Mouse (Mus musculus): ENCODE results near the gene Ern1. TPM values are rescaled to one million over a fixed set of nuclear protein-coding genes. Genes with fewer than 3 reads are reported as not detected.
"Not testable (repeated sequence)": the region's sequence is repeated elsewhere in the genome, so short reads cannot be mapped to it uniquely, and the experiment has no call there.

The Ern1 gene
- polyA plus RNA-seq, 1 experiment, result 3.2 TPM

- Histone ChIP-seq H3K4me3 (ENCODE audit: insufficient read depth, low read depth, low read length) (no peak overlapping the region), H3K27ac (replicated peaks; ENCODE audit: low read depth, low read length) (no peak overlapping the region), H3K4me1 (ENCODE audit: control insufficient read depth, insufficient read depth, insufficient read length, low read length) (no peaks in the 10 kb centered on the region)
These were observed 25.5 kb upstream of the Ern1 start for GRCm38 (mm10) chr11:106513166-106513565.

GRCm38 (mm10) chr11:106512006-106512390 is 24.3 kb upstream of the Ern1 start:
- Histone ChIP-seq H3K4me1 (ENCODE audit: control insufficient read depth, insufficient read depth, insufficient read length, low read length) (no peaks in the 10 kb centered on the region), H3K27ac (replicated peaks; ENCODE audit: low read depth, low read length) (no peak overlapping the region), H3K4me3 (ENCODE audit: insufficient read depth, low read depth, low read length) (no peak overlapping the region)

- H3K4me1 ChIP-seq (ENCODE audit: control insufficient read depth, insufficient read depth, insufficient read length, low read length), result no peaks in the 10 kb centered on the region
- H3K27ac ChIP-seq (replicated peaks; ENCODE audit: low read depth, low read length), result no peak overlapping the region
- H3K4me3 ChIP-seq (ENCODE audit: insufficient read depth, low read depth, low read length), result no peak overlapping the region
These were observed 23.8 kb upstream of the Ern1 start for GRCm38 (mm10) chr11:106511236-106512005.

- H3K4me1 ChIP-seq (ENCODE audit: control insufficient read depth, insufficient read depth, insufficient read length, low read length), result no peaks in the 10 kb centered on the region
- H3K27ac ChIP-seq (replicated peaks; ENCODE audit: low read depth, low read length), result no peak overlapping the region
- H3K4me3 ChIP-seq (ENCODE audit: insufficient read depth, low read depth, low read length), result no peak overlapping the region
These were observed 20.0 kb upstream of the Ern1 start for GRCm38 (mm10) chr11:106507638-106508037.

- Histone ChIP-seq H3K27ac (replicated peaks; ENCODE audit: low read depth, low read length) (no peak overlapping the region), H3K4me1 (ENCODE audit: control insufficient read depth, insufficient read depth, insufficient read length, low read length) (no peaks in the 10 kb centered on the region), H3K4me3 (ENCODE audit: insufficient read depth, low read depth, low read length) (no peak overlapping the region)
These were observed 18.6 kb upstream of the Ern1 start for GRCm38 (mm10) chr11:106506211-106506610.

GRCm38 (mm10) chr11:106504129-106504528 is 16.5 kb upstream of the Ern1 start:
- no peak overlapping the region for H3K27ac ChIP-seq (replicated peaks; ENCODE audit: low read depth, low read length)

GRCm38 (mm10) chr11:106503425-106503717 is 15.7 kb upstream of the Ern1 start:
- Histone ChIP-seq H3K4me3 (ENCODE audit: insufficient read depth, low read depth, low read length) (no peak overlapping the region), H3K27ac (replicated peaks; ENCODE audit: low read depth, low read length) (no peak overlapping the region), H3K4me1 (ENCODE audit: control insufficient read depth, insufficient read depth, insufficient read length, low read length) (no peaks in the 10 kb centered on the region)

More at GRCm38 (mm10) chr11:106504129-106504528, 16.5 kb upstream of the Ern1 start:
- no peak overlapping the region for H3K4me3 ChIP-seq (ENCODE audit: insufficient read depth, low read depth, low read length)
- H3K4me1 ChIP-seq (ENCODE audit: control insufficient read depth, insufficient read depth, insufficient read length, low read length), result no peaks in the 10 kb centered on the region

GRCm38 (mm10) chr11:106502631-106503424 is 15.2 kb upstream of the Ern1 start:
- Histone ChIP-seq H3K4me3 (ENCODE audit: insufficient read depth, low read depth, low read length) (no peak overlapping the region), H3K4me1 (ENCODE audit: control insufficient read depth, insufficient read depth, insufficient read length, low read length) (no peaks in the 10 kb centered on the region), H3K27ac (replicated peaks; ENCODE audit: low read depth, low read length) (no peak overlapping the region)

GRCm38 (mm10) chr11:106502159-106502505 is 14.5 kb upstream of the Ern1 start:
- Histone ChIP-seq H3K4me1 (ENCODE audit: control insufficient read depth, insufficient read depth, insufficient read length, low read length) (no peaks in the 10 kb centered on the region), H3K4me3 (ENCODE audit: insufficient read depth, low read depth, low read length) (no peak overlapping the region), H3K27ac (replicated peaks; ENCODE audit: low read depth, low read length) (no peak overlapping the region)

GRCm38 (mm10) chr11:106501308-106502158 is 13.9 kb upstream of the Ern1 start:
- Histone ChIP-seq H3K4me1 (ENCODE audit: control insufficient read depth, insufficient read depth, insufficient read length, low read length) (no peaks in the 10 kb centered on the region), H3K27ac (replicated peaks; ENCODE audit: low read depth, low read length) (peak overlapping the region; percentile 83), H3K4me3 (ENCODE audit: insufficient read depth, low read depth, low read length) (peak overlapping the region; percentile 77)

GRCm38 (mm10) chr11:106500393-106501307 is 13.0 kb upstream of the Ern1 start:
- H3K4me1 ChIP-seq (ENCODE audit: control insufficient read depth, insufficient read depth, insufficient read length, low read length), result no peaks in the 10 kb centered on the region
- H3K27ac ChIP-seq (replicated peaks; ENCODE audit: low read depth, low read length), result peak overlapping the region; percentile 83
- peak overlapping the region; percentile 77 for H3K4me3 ChIP-seq (ENCODE audit: insufficient read depth, low read depth, low read length)

GRCm38 (mm10) chr11:106498739-106499379 is 11.2 kb upstream of the Ern1 start:
- Histone ChIP-seq H3K27ac (replicated peaks; ENCODE audit: low read depth, low read length) (no peak overlapping the region), H3K4me3 (ENCODE audit: insufficient read depth, low read depth, low read length) (no peak overlapping the region), H3K4me1 (ENCODE audit: control insufficient read depth, insufficient read depth, insufficient read length, low read length) (no peaks in the 10 kb centered on the region)

- H3K4me3 ChIP-seq (ENCODE audit: insufficient read depth, low read depth, low read length), result no peak overlapping the region
- H3K27ac ChIP-seq (replicated peaks; ENCODE audit: low read depth, low read length), result no peak overlapping the region
- no peaks in the 10 kb centered on the region for H3K4me1 ChIP-seq (ENCODE audit: control insufficient read depth, insufficient read depth, insufficient read length, low read length)
These were observed 10.3 kb upstream of the Ern1 start for GRCm38 (mm10) chr11:106497926-106498325.

- not testable (repeated sequence) for H3K27ac ChIP-seq (replicated peaks; ENCODE audit: low read depth, low read length); H3K4me3 ChIP-seq (ENCODE audit: insufficient read depth, low read depth, low read length); H3K4me1 ChIP-seq (ENCODE audit: control insufficient read depth, insufficient read depth, insufficient read length, low read length)
These were observed 9.4 kb upstream of the Ern1 start for GRCm38 (mm10) chr11:106497009-106497408.

Data from brown adipose tissue, adult 24 weeks (tissue).